Mouse (Mus musculus) liver, adult 2 months (tissue): ENCODE measurements around the gene Myo16.

Experiments used
- CTCF ChIP-seq: fragments of 200-500 bp; IDR thresholded peaks from 2 replicates; pipeline ENCODE4 v1.5.1; 2011; ENCODE audit warnings: low read depth, low read length, control low read depth
- POLR2A ChIP-seq: fragments of 200-500 bp; IDR thresholded peaks from 2 replicates; pipeline ENCODE4 v1.6.1; 2011; ENCODE audit warnings: low read length, control low read depth; ENCODE audit not compliant: insufficient read depth; ENCODE audit errors: extremely low read depth

- TF ChIP-seq CTCF: peak; percentile 15; the same call in 1 of the 2 replicates
- no peak for TF ChIP-seq POLR2A
Observed at GRCm38 (mm10) chr8:10300797-10301196, 147.1 kb downstream of the Myo16 start.
